Mouse (Mus musculus) intestine, postnatal 0 days (tissue): ENCODE measurements around the gene Satb2. TPM values are rescaled to one million over a fixed set of nuclear protein-coding genes. Genes with fewer than 3 reads are reported as not detected.

Source experiments
- ATAC-seq: fragments of 200-750 bp; cut with Nextera tagmentation; 2 replicates; pipeline ENCODE4 v1.8.0; 2017; ENCODE audit warnings: mild to moderate bottlenecking, moderate TSS enrichment, moderate library complexity
- H3K27ac ChIP-seq: fragments of 300-500 bp; sonication (generic); 2 replicates; pipeline ENCODE4 v1.5.1; 2014; ENCODE audit warnings: mild to moderate bottlenecking, low read depth, low read length, moderate library complexity
- H3K27me3 ChIP-seq: fragments of 300-500 bp; sonication (generic); replicated peaks from 2 replicates; pipeline ENCODE4 v1.6.1; 2014; ENCODE audit warnings: low read length, mixed read lengths; ENCODE audit not compliant: control insufficient read depth, insufficient read depth
- H3K36me3 ChIP-seq: fragments of 300-500 bp; sonication (generic); 2 replicates; pipeline ENCODE4 v1.6.1; 2014; ENCODE audit warnings: mild to moderate bottlenecking, moderate library complexity; ENCODE audit not compliant: control insufficient read depth, insufficient read depth
- H3K4me1 ChIP-seq: fragments of 300-500 bp; sonication (generic); replicated peaks from 2 replicates; pipeline ENCODE4 v1.6.1; 2014; ENCODE audit warnings: antibody characterized with exemption, low read length, mixed read lengths; ENCODE audit not compliant: control insufficient read depth, insufficient read depth
- H3K4me2 ChIP-seq: fragments of 300-500 bp; sonication (generic); replicated peaks from 2 replicates; pipeline ENCODE4 v1.6.1; 2014; ENCODE audit warnings: low read depth, mild to moderate bottlenecking, moderate library complexity
- H3K4me3 ChIP-seq: fragments of 300-500 bp; sonication (generic); 2 replicates; pipeline ENCODE4 v1.5.1; 2014; ENCODE audit warnings: low read depth, low read length
- H3K9ac ChIP-seq: fragments of 300-500 bp; sonication (generic); 2 replicates; pipeline ENCODE4 v1.6.1; 2014; ENCODE audit warnings: mild to moderate bottlenecking, low read depth, low read length
- H3K9me3 ChIP-seq: fragments of 300-500 bp; sonication (generic); 2 replicates; pipeline ENCODE4 v1.6.1; 2016; ENCODE audit warnings: mixed run types; ENCODE audit not compliant: control insufficient read depth
- CTCF ChIP-seq: sonication (generic); IDR thresholded peaks from 2 replicates; pipeline ENCODE4 v1.5.1; 2016; ENCODE audit warnings: low read depth, mild to moderate bottlenecking, control low read depth, antibody characterized with exemption, moderate library complexity
- WGBS: fragments of 180-500 bp; shearing (Covaris S2); extraction: QIAGEN DNeasy Blood & Tissue Kit; methylation state at CpG from one replicate; pipeline ENCODE4 v1.1.7; 2014; 5-methylcytosine and 5-hydroxymethylcytosine counted together
- polyA plus RNA-seq: library from polyadenylated mRNA; unstranded; fragments of >200 nt; fragmentation: Nextera tagmentation; extraction: Ambion mirVana; gene quantifications from 2 replicates; pipeline ENCODE4 v1.2.1, GENCODE M21; 2015

Gene Satb2
- polyA plus RNA-seq, 1 experiment from 2014 or later, result 2.4 TPM

GRCm38 (mm10) chr1:56951980-56952379 is 26.5 kb downstream of the Satb2 start:
- no peaks in the 10 kb centered on the region for H3K36me3 ChIP-seq
- H3K27ac ChIP-seq, result no peak overlapping the region; the same call in none of the 2 replicates
- no peak overlapping the region for H3K4me3 ChIP-seq
- peak overlapping the region; percentile 55 for H3K4me2 ChIP-seq
- TF ChIP-seq CTCF, result no peak
- H3K27me3 ChIP-seq, result no peaks in the 10 kb centered on the region
- no peaks in the 10 kb centered on the region for H3K4me1 ChIP-seq
- no peaks in the 10 kb centered on the region for H3K9me3 ChIP-seq
- no peak overlapping the region for H3K9ac ChIP-seq
- ATAC-seq, result no peak
- WGBS, result 39% methylated on average over 4 of the region's 4 CpGs

GRCm38 (mm10) chr1:56951525-56951924 is 26.9 kb downstream of the Satb2 start:
- Histone ChIP-seq H3K9ac (no peak overlapping the region), H3K27ac (no peak overlapping the region; the same call in none of the 2 replicates), H3K4me3 (no peak overlapping the region), H3K4me2 (peak overlapping the region; percentile 55), H3K4me1 (no peaks in the 10 kb centered on the region), H3K27me3 (no peaks in the 10 kb centered on the region), H3K9me3 (no peaks in the 10 kb centered on the region), H3K36me3 (0 out of 2 replicates have a peak, but pooled peaks cover 2% of the 10 kb centered on the region)
- peak; percentile 72 for ATAC-seq
- 45% methylated on average over 6 of the region's 6 CpGs for WGBS
- no peak for TF ChIP-seq CTCF

- Histone ChIP-seq H3K9ac (no peak overlapping the region), H3K4me1 (no peaks in the 10 kb centered on the region), H3K27me3 (no peaks in the 10 kb centered on the region), H3K27ac (no peak overlapping the region), H3K36me3 (no peaks in the 10 kb centered on the region), H3K4me3 (no peak overlapping the region), H3K9me3 (no peaks in the 10 kb centered on the region), H3K4me2 (no peak overlapping the region)
- TF ChIP-seq CTCF, result no peak
- ATAC-seq, result no peak
- WGBS, result 95% methylated on average over 4 of the region's 4 CpGs
These were observed 39.0 kb downstream of the Satb2 start for GRCm38 (mm10) chr1:56939432-56939831.

- 90% methylated on average over 3 of the region's 3 CpGs for WGBS
- Histone ChIP-seq H3K9ac (no peak overlapping the region), H3K4me3 (no peak overlapping the region), H3K27me3 (no peaks in the 10 kb centered on the region), H3K4me1 (no peaks in the 10 kb centered on the region), H3K9me3 (no peaks in the 10 kb centered on the region), H3K27ac (no peak overlapping the region), H3K4me2 (no peak overlapping the region), H3K36me3 (no peaks in the 10 kb centered on the region)
- TF ChIP-seq CTCF, result no peak
- ATAC-seq, result no peak
These were observed 40.0 kb downstream of the Satb2 start for GRCm38 (mm10) chr1:56938432-56938831.

- WGBS, result 82% methylated on average over 3 of the region's 3 CpGs
- no peak for ATAC-seq
These were observed 41.9 kb downstream of the Satb2 start for GRCm38 (mm10) chr1:56936554-56936953.

GRCm38 (mm10) chr1:56933821-56934220 is 44.6 kb downstream of the Satb2 start:
- Histone ChIP-seq H3K9me3 (no peaks in the 10 kb centered on the region), H3K9ac (no peak overlapping the region), H3K27me3 (no peaks in the 10 kb centered on the region), H3K4me2 (no peak overlapping the region), H3K27ac (no peak overlapping the region), H3K4me3 (no peak overlapping the region), H3K4me1 (no peaks in the 10 kb centered on the region), H3K36me3 (no peaks in the 10 kb centered on the region)
- WGBS, result 40% methylated on average over 9 of the region's 9 CpGs
- no peak for TF ChIP-seq CTCF
- no peak for ATAC-seq

More at GRCm38 (mm10) chr1:56936554-56936953, 41.9 kb downstream of the Satb2 start:
- H3K4me2 ChIP-seq, result no peak overlapping the region
- H3K4me3 ChIP-seq, result no peak overlapping the region
- no peak overlapping the region for H3K9ac ChIP-seq
- no peaks in the 10 kb centered on the region for H3K36me3 ChIP-seq
- no peaks in the 10 kb centered on the region for H3K27me3 ChIP-seq
- no peak for TF ChIP-seq CTCF
- H3K9me3 ChIP-seq, result no peaks in the 10 kb centered on the region
- no peaks in the 10 kb centered on the region for H3K4me1 ChIP-seq
- no peak overlapping the region for H3K27ac ChIP-seq

GRCm38 (mm10) chr1:56930096-56930495 is 48.4 kb downstream of the Satb2 start:
- no peaks in the 10 kb centered on the region for H3K27me3 ChIP-seq
- H3K4me1 ChIP-seq, result no peaks in the 10 kb centered on the region; the same call in 1 of the 2 replicates
- no peaks in the 10 kb centered on the region for H3K9me3 ChIP-seq
- WGBS, result 85% methylated on average over 4 of the region's 4 CpGs
- no peaks in the 10 kb centered on the region for H3K36me3 ChIP-seq
- no peak for ATAC-seq
- H3K27ac ChIP-seq, result no peak overlapping the region
- no peak overlapping the region for H3K9ac ChIP-seq
- H3K4me3 ChIP-seq, result no peak overlapping the region
- TF ChIP-seq CTCF, result no peak
- H3K4me2 ChIP-seq, result no peak overlapping the region
